Comparison of ENCODE assay signal across 26 mouse cellular contexts in genomic region chr13:35482340-35482739, GRCm38 (mm10).
"Had no signal": no experiment of that assay in that cellular context is flagged by ENCODE, and none has a peak within 500 bp of the region (broad histone marks: within the 10 kb centered on the region; RNA-seq: fewer than 3 reads in every experiment).

No protein-coding gene starts in this region.

- H3K27me3 ChIP-seq: heart, embryonic 13.5 days; heart, embryonic 15.5 days; hindbrain, embryonic 13.5 days; hindbrain, embryonic 15.5 days; kidney, embryonic 15.5 days; limb, embryonic 13.5 days; limb, embryonic 15.5 days; liver, embryonic 12.5 days had no signal

- H3K4me2 ChIP-seq: heart, embryonic 11.5 days; heart, embryonic 13.5 days; heart, embryonic 15.5 days; hindbrain, embryonic 13.5 days; hindbrain, embryonic 15.5 days; kidney, embryonic 15.5 days; limb, embryonic 13.5 days; limb, embryonic 15.5 days; liver, embryonic 12.5 days had no signal

- DNase-seq: gastrocnemius, adult 2 months; gastrocnemius, postnatal 10 days; gastrocnemius, postnatal 25 days; heart, adult 2 months; heart, postnatal 14 days; heart, postnatal 36 days; kidney, adult 11 months; kidney, adult 2 months; kidney, adult 9 months; kidney, postnatal 14 days; kidney, postnatal 36 days; layer of hippocampus, adult 9-11 months; layer of hippocampus, postnatal 36 days; left cerebral cortex, postnatal 4 days had no signal

- H3K9me3 ChIP-seq: heart, embryonic 13.5 days; heart, embryonic 15.5 days; hindbrain, embryonic 13.5 days; hindbrain, embryonic 15.5 days; kidney, embryonic 15.5 days; limb, embryonic 13.5 days; limb, embryonic 15.5 days; liver, embryonic 12.5 days had no signal

- ATAC-seq: hindbrain, postnatal 0 days; intestine, embryonic 16.5 days; liver, embryonic 12.5 days had no signal

- H3K9ac ChIP-seq: heart, embryonic 13.5 days; heart, embryonic 15.5 days; hindbrain, embryonic 13.5 days; hindbrain, embryonic 15.5 days; kidney, embryonic 15.5 days; limb, embryonic 13.5 days; limb, embryonic 15.5 days; liver, embryonic 12.5 days had no signal

- H3K36me3 ChIP-seq: heart, embryonic 13.5 days; heart, embryonic 15.5 days; hindbrain, embryonic 13.5 days; hindbrain, embryonic 15.5 days; kidney, embryonic 15.5 days; limb, embryonic 13.5 days; limb, embryonic 15.5 days; liver, embryonic 12.5 days had no signal

- H3K4me1 ChIP-seq: hindbrain, embryonic 15.5 days; kidney, embryonic 15.5 days; limb, embryonic 15.5 days; liver, embryonic 12.5 days had no signal

- H3K4me3 ChIP-seq: gastrocnemius, adult 2 months; heart, adult 2 months; heart, embryonic 13.5 days; heart, embryonic 15.5 days; hindbrain, embryonic 13.5 days; hindbrain, embryonic 15.5 days; kidney, embryonic 15.5 days; limb, embryonic 13.5 days; limb, embryonic 15.5 days; liver, embryonic 12.5 days had no signal

- H3K27ac ChIP-seq: gastrocnemius, adult 2 months; heart, adult 2 months; heart, embryonic 13.5 days; heart, embryonic 15.5 days; hindbrain, embryonic 13.5 days; hindbrain, embryonic 15.5 days; hindbrain, postnatal 0 days; kidney, embryonic 15.5 days; kidney, postnatal 0 days; limb, embryonic 13.5 days; limb, embryonic 15.5 days; liver, embryonic 12.5 days had no signal
